Mouse (Mus musculus) 3134 (cell line): ENCODE results near the gene Tshz3.

Experiments used
- DNase-seq: peaks from one replicate; pipeline ENCODE4 v3.0.0-alpha.2; 2011; ENCODE audit warnings: low spot score; ENCODE audit not compliant: insufficient read length; ENCODE audit errors: extremely low read depth

Gene Tshz3

GRCm38 (mm10) chr7:36697856-36698588 lies at the start of gene Tshz3:
Gene Tshz3, plus strand, starts transcription at chr7:36698118.
- no peak for DNase-seq

- DNase-seq: no peak
Measured at GRCm38 (mm10) chr7:36655931-36656330, 42.0 kb upstream of the Tshz3 start.

- no peak for DNase-seq
Measured at GRCm38 (mm10) chr7:36656401-36656800, 41.5 kb upstream of the Tshz3 start.

- no peak for DNase-seq
Measured at GRCm38 (mm10) chr7:36658331-36658730, 39.6 kb upstream of the Tshz3 start.

GRCm38 (mm10) chr7:36659265-36659664 lies 38.7 kb upstream of the Tshz3 start:
- no peak for DNase-seq

- no peak for DNase-seq
Measured at GRCm38 (mm10) chr7:36660654-36661053, 37.3 kb upstream of the Tshz3 start.

GRCm38 (mm10) chr7:36663431-36663830 lies 34.5 kb upstream of the Tshz3 start:
- no peak for DNase-seq

GRCm38 (mm10) chr7:36667767-36668166 lies 30.2 kb upstream of the Tshz3 start:
- DNase-seq: no peak

- no peak for DNase-seq
Measured at GRCm38 (mm10) chr7:36678031-36678430, 19.9 kb upstream of the Tshz3 start.

- DNase-seq: no peak
Measured at GRCm38 (mm10) chr7:36678510-36678909, 19.4 kb upstream of the Tshz3 start.

- no peak for DNase-seq
Measured at GRCm38 (mm10) chr7:36679031-36679618, 18.8 kb upstream of the Tshz3 start.

- no peak for DNase-seq
Measured at GRCm38 (mm10) chr7:36679866-36680458, 18.0 kb upstream of the Tshz3 start.

GRCm38 (mm10) chr7:36687508-36687907 lies 10.4 kb upstream of the Tshz3 start:
- no peak for DNase-seq

GRCm38 (mm10) chr7:36689049-36689793 lies 8.7 kb upstream of the Tshz3 start:
- DNase-seq: no peak

GRCm38 (mm10) chr7:36690551-36690950 lies 7.4 kb upstream of the Tshz3 start:
- DNase-seq: no peak

GRCm38 (mm10) chr7:36691617-36692016 lies 6.3 kb upstream of the Tshz3 start:
- DNase-seq: no peak

GRCm38 (mm10) chr7:36692381-36692780 lies 5.5 kb upstream of the Tshz3 start:
- DNase-seq: no peak

GRCm38 (mm10) chr7:36693081-36693480 lies 4.8 kb upstream of the Tshz3 start:
- DNase-seq: no peak

- DNase-seq: no peak
Measured at GRCm38 (mm10) chr7:36694642-36695191, 3.2 kb upstream of the Tshz3 start.

- no peak for DNase-seq
Measured at GRCm38 (mm10) chr7:36695276-36695675, 2.6 kb upstream of the Tshz3 start.

- no peak for DNase-seq
Measured at GRCm38 (mm10) chr7:36695791-36696241, 2.1 kb upstream of the Tshz3 start.
